Mouse (Mus musculus): ENCODE measurements around the gene Scfd2.

DNA sequence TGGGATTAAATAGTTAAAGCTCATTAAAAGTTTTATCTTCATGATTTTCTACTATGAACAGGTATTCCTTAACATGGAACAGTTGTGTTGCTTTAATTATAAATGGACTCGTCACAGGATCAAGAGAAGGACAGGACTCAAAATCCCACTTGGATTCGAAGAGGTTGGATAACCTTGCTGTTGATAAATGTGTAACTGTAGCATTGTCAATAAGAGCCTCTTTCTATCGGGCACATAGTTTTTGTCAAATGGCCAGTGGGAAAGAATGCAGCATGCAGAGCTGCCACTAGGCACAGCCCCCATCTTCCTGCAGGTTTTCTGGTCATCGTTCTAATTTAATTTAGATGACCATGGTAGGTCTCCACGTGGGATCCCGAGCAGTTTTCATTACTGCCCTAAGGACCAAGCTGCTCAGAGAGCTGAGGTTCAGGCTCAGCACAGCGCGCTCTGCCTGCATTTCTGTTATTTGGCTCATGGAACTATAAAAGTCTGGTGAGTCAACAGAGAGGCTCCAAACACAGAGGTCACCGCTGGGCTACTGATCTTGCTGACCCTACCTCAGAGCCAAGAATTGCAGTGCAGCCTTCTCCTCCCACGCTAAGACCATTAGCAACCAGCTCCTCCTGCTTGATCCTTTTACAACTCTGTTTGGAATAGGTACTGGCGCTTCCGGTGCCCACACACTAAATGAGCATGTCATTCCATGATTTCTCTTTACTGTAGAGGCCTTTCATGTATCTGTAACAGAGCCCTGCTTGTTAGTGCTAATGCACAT is 215.9 kb downstream of the Scfd2 start:
- TF ChIP-seq POLR2A (IDR thresholded peaks at IDR 0.05; ENCODE audit: extremely low read depth, insufficient read depth, low read length) (no peak), CTCF (IDR thresholded peaks at IDR 0.05; ENCODE audit: low read depth, low read length) (no peak)

All from liver, adult 2 months (tissue).